Mouse (Mus musculus) layer of hippocampus, postnatal 14 days (tissue): ENCODE data around the gene Tbc1d20. TPM values are rescaled to one million over a fixed set of nuclear protein-coding genes. Genes with fewer than 3 reads are reported as not detected.
"Not testable (repeated sequence)": the region's sequence is repeated elsewhere in the genome, so short reads cannot be mapped to it uniquely, and the experiment has no call there.

Source experiments
- DNase-seq, 2 experiments: peaks; one replicate each; pipeline ENCODE4 v3.0.0; 2021 to 2022; ENCODE audit warnings: low spot score in 2 of 2, mixed read lengths in 1 of 2
- total RNA-seq, 2 experiments: library from RNA; stranded (reverse); gene quantifications; 2 replicates each; pipeline ENCODE4 v1.2.3; 2021

The Tbc1d20 gene
- total RNA-seq, 2 experiments from 2014 or later: 49.8 to 57.8 TPM

DNA sequence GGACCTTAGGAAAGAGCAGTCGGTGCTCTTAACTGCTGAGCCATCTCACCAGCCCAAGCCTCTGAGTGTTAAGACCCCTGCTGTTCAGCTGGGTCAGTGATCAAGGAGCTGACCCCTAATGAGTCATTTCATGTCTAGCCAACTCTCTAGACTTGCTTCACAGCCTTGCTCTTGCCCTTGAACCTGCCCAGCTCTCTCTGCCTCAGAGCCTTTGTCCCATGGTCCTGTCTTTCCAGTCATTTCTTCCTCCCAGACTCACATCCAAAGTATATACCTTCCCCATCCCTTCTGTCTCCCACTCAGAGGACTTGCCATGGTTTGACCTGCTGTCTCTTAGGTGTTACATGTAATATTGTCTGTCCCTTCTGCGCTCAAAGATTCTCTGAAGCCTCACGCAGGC lies 63.6 kb downstream of the Tbc1d20 start:
- no peak for DNase-seq

DNA sequence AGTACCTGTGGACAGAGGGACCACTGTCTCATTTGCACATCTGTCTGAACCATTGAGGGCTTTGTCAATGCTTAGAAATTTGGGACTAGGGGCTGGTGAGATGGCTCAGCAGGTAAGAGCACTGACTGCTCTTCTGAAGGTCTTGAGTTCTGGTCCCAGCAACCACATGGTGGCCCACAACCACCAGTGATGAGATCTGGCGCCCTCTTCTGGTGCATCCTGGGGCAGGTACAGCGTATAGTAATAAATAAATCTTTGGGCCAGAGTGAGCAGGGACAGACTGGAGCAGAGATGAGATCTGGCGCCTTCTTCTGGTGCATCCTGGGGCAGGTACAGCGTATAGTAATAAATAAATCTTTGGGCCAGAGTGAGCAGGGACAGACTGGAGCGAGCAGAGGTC lies 65.3 kb downstream of the Tbc1d20 start:
- not testable (repeated sequence) for DNase-seq

DNA sequence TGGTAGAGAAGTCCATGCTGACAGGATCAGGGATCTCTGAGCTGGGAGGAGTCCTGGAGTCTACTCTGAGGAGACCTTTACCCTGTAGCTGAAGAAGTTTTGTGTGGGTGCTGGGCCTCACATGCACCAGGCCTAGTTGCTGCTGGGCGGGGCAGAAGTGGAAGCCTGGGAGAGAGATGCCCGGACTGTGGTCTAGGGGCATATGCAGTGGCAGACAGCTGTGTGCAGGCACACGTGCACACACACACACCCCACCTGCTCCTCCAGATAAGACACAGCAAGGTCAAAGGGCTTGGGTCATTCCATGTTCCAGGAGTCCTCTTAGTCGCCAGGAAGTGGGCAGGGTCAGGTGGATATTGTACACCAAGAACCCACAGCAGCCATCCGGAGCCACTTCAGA lies 66.0 kb downstream of the Tbc1d20 start:
- no peak for DNase-seq

DNA sequence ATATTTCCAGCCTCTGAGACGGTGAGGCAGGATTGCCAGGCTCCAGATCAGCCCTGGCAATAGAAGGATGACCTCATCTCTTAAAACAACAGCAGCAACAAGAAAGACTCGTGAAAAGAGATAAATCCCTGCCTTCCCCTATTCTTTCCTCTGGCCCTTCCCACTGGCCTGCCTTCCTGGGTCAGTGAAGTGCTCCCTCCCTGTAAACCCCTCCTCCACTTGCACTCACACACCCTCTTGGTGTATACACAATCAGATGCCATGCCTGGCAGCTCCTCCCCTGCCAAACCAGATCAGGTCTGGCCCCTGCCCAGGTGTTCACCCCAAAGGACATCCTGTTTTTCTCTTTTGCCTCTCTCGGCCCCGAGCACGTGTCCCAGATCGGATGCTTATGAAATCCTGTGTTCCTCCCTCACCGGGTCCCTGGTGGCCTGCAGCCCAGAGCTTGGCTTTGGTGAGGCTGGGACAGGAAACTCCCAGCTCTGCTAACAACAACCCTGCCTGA lies 66.7 kb downstream of the Tbc1d20 start:
- DNase-seq: no peak

DNA sequence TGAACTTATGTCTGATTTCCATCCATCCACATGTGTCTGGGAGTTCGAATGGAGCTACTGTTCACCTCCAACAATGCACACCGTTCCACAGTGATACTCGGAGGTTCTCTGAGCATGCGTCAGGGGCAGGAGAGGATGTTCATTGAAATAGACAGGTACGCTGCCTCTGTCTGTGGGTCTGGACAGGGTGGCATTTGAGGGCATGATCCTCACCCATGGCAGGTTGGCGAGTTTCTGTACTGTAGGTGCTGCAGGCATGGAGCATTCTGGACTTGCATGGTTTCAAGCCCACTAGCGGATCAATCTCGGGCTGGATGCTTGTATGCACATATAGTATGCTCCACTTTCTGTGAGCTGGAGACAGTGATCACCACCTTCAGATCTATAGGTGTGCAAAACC lies 67.6 kb downstream of the Tbc1d20 start:
- no peak for DNase-seq

Other genes starting within 250 kb of the Tbc1d20 start
- 10 to 100 TPM; 25.6 to 27.7 TPM for gene Scrt2, start 212.3 kb upstream of the Tbc1d20 start, total RNA-seq
- gene Srxn1, start 188.3 kb upstream of the Tbc1d20 start, total RNA-seq: 10 to 100 TPM; 59.1 to 65.8 TPM
- gene Tcf15, start 150.3 kb upstream of the Tbc1d20 start, total RNA-seq: 1 to 10 TPM; 2.7 to 3.1 TPM
- gene Csnk2a1, start 67.0 kb upstream of the Tbc1d20 start, total RNA-seq: 100 to 1,000 TPM; 107 to 112 TPM
- gene Rbck1, start 38.8 kb downstream of the Tbc1d20 start, total RNA-seq: 100 to 1,000 TPM in 1 of 2 experiments, 10 to 100 TPM in 1; 92.5 to 104 TPM
- gene Trib3, start 50.2 kb downstream of the Tbc1d20 start, total RNA-seq: under 1 TPM; 0.53 to 0.86 TPM
- gene Nrsn2, start 82.8 kb downstream of the Tbc1d20 start, total RNA-seq: 10 to 100 TPM; 33.0 to 39.6 TPM
- gene Sox12, start 104.2 kb downstream of the Tbc1d20 start, total RNA-seq: 10 to 100 TPM; 21.4 to 23.1 TPM
- 10 to 100 TPM in 1 of 2 experiments, 1 to 10 TPM in 1; 9.8 to 10.8 TPM for gene Zcchc3, start 121.2 kb downstream of the Tbc1d20 start, total RNA-seq
- 1 to 10 TPM; 2.9 to 4.2 TPM for gene 6820408C15Rik, start 121.8 kb downstream of the Tbc1d20 start, total RNA-seq
- gene Defb23, start 170.8 kb downstream of the Tbc1d20 start, total RNA-seq: not detected
- gene Defb20, start 183.2 kb downstream of the Tbc1d20 start, total RNA-seq: not detected
- gene Defb22, start 196.3 kb downstream of the Tbc1d20 start, total RNA-seq: not detected
- gene Defb26, start 217.9 kb downstream of the Tbc1d20 start, total RNA-seq: not detected
- gene Defb28, start 224.4 kb downstream of the Tbc1d20 start, total RNA-seq: not detected
- not detected for gene Defb29, start 246.3 kb downstream of the Tbc1d20 start, total RNA-seq